Mouse (Mus musculus): Measurements from ENCODE around the gene Tmem236. TPM values are rescaled to one million over a fixed set of nuclear protein-coding genes. Genes with fewer than 3 reads are reported as not detected.
"Not testable (repeated sequence)": the region's sequence is repeated elsewhere in the genome, so short reads cannot be mapped to it uniquely, and the experiment has no call there.

The Tmem236 gene
- polyA plus RNA-seq, 1 experiment from 2014 or later: 0.09 TPM

GRCm38 (mm10) chr2:14199621-14200020 lies 25.3 kb downstream of the Tmem236 start:
- WGBS: 61% methylated on average over 2 of the region's 2 CpGs
- H3K27me3 ChIP-seq: no peaks in the 10 kb centered on the region
- no peak overlapping the region for H3K4me2 ChIP-seq
- H3K27ac ChIP-seq: no peak overlapping the region
- no peaks in the 10 kb centered on the region for H3K9me3 ChIP-seq (replicated peaks)
- no peaks in the 10 kb centered on the region for H3K4me1 ChIP-seq
- no peak for ATAC-seq
- no peaks in the 10 kb centered on the region for H3K36me3 ChIP-seq (ENCODE audit: poor library complexity, severe bottlenecking)
- H3K9ac ChIP-seq: no peak overlapping the region
- H3K4me3 ChIP-seq: no peak overlapping the region

DNA sequence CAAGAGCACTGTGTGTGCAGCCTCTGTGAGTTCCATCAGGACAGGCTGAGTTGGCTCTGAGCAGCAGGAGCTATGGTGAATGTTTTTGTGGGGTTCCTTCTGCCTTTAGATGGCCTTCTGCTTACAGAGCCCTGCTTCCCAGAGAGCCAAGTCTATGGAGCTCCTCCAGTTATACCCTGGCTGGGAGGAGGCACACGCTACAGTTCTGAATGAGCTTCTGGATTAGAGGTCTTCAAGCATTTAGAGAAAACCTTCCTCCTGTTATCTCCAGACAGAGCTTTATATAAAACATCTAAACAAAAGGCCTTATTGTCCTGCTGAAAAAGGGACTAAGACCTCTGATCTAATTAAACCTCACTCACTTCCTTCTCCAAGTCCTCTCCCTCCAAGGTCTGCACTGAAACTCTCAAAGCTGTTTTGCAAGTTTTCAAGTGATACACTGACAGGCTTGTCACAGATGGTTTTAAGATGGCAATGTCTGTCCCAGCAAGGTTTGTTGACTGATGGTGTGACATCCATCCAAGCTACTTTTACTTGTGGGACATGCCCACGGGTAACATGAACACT lies 26.6 kb downstream of the Tmem236 start:
- WGBS: 33% methylated on average over 1 of the region's 2 CpGs
- not testable (repeated sequence) for ATAC-seq; H3K27me3 ChIP-seq; H3K4me3 ChIP-seq; H3K9me3 ChIP-seq (replicated peaks); H3K36me3 ChIP-seq (ENCODE audit: poor library complexity, severe bottlenecking); H3K27ac ChIP-seq; H3K4me1 ChIP-seq; H3K4me2 ChIP-seq; H3K9ac ChIP-seq

GRCm38 (mm10) chr2:14204308-14204707 lies 30.0 kb downstream of the Tmem236 start:
- H3K4me3 ChIP-seq: no peak overlapping the region
- H3K27me3 ChIP-seq: no peaks in the 10 kb centered on the region
- H3K9ac ChIP-seq: no peak overlapping the region
- H3K36me3 ChIP-seq (ENCODE audit: poor library complexity, severe bottlenecking): no peaks in the 10 kb centered on the region
- no peak for ATAC-seq
- H3K9me3 ChIP-seq (replicated peaks): no peaks in the 10 kb centered on the region
- no peaks in the 10 kb centered on the region for H3K4me1 ChIP-seq
- no peak overlapping the region for H3K27ac ChIP-seq
- no peak overlapping the region for H3K4me2 ChIP-seq
- 96% methylated on average over 1 of the region's 1 CpGs for WGBS

DNA sequence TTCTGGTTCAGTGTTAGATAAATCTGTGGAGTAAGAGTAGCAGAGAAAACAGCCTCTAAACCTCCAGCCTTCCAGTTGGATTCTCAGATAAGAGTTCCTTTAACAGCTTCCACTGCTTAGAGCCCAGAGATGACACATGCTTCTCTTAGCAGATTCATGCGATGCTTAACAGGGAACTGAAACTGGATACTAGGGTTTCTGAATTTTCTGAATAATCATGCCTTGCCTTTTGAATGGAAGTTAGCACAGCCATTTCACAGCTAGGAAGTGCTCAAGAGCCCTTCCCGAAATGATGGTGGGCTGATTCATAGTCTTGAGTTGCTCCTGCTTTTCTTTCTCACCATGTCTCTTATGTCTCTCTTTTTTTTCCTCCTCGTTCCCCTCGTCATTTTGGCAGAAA lies 32.5 kb downstream of the Tmem236 start:
- ATAC-seq: no peak
- no peaks in the 10 kb centered on the region for H3K4me1 ChIP-seq
- no peak overlapping the region for H3K4me2 ChIP-seq
- WGBS: 80% methylated on average over 4 of the region's 4 CpGs
- no peak overlapping the region for H3K9ac ChIP-seq
- no peaks in the 10 kb centered on the region for H3K36me3 ChIP-seq (ENCODE audit: poor library complexity, severe bottlenecking)
- no peak overlapping the region for H3K4me3 ChIP-seq
- H3K27me3 ChIP-seq: no peaks in the 10 kb centered on the region
- H3K9me3 ChIP-seq (replicated peaks): no peaks in the 10 kb centered on the region
- H3K27ac ChIP-seq: no peak overlapping the region

DNA sequence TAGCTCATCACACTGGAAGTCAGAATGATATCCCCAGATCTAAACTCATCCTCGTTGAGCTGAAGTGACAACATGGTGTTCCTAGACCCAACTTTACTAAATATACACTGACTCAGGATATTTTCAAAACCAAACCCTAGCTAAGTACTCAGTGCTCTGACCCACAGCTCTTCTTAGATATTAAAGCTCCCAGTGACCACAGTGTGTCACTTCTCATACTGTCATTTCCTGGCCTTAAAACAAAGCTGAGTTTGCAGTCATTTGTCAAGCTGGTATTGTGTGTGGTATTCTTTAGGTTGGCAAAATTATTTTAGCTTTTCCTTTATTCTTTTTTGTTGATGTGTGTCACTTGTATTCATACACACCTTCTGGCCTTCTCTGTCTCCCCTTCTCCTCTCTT lies 36.4 kb downstream of the Tmem236 start:
- 90% methylated on average over 1 of the region's 1 CpGs for WGBS
- Histone ChIP-seq H3K27ac (no peak overlapping the region), H3K27me3 (no peaks in the 10 kb centered on the region)

GRCm38 (mm10) chr2:14211606-14212005 lies 37.3 kb downstream of the Tmem236 start:
- Histone ChIP-seq H3K9ac (no peak overlapping the region), H3K9me3 (replicated peaks) (no peaks in the 10 kb centered on the region), H3K4me1 (peaks cover 4% of the 10 kb centered on the region), H3K4me2 (no peak overlapping the region), H3K4me3 (no peak overlapping the region), H3K27me3 (no peaks in the 10 kb centered on the region), H3K27ac (no peak overlapping the region), H3K36me3 (ENCODE audit: poor library complexity, severe bottlenecking) (no peaks in the 10 kb centered on the region)
- no peak for ATAC-seq

More for the DNA sequence above, 36.4 kb downstream of the Tmem236 start:
- no peak overlapping the region for H3K4me2 ChIP-seq
- no peaks in the 10 kb centered on the region for H3K9me3 ChIP-seq (replicated peaks)
- H3K36me3 ChIP-seq (ENCODE audit: poor library complexity, severe bottlenecking): no peaks in the 10 kb centered on the region
- no peak overlapping the region for H3K9ac ChIP-seq
- ATAC-seq: no peak
- H3K4me3 ChIP-seq: no peak overlapping the region
- H3K4me1 ChIP-seq: peaks cover 4% of the 10 kb centered on the region

- Histone ChIP-seq H3K27ac (no peak overlapping the region), H3K4me1 (peaks cover 4% of the 10 kb centered on the region), H3K27me3 (no peaks in the 10 kb centered on the region), H3K36me3 (ENCODE audit: poor library complexity, severe bottlenecking) (no peaks in the 10 kb centered on the region), H3K9me3 (replicated peaks) (no peaks in the 10 kb centered on the region), H3K9ac (no peak overlapping the region), H3K4me2 (no peak overlapping the region), H3K4me3 (no peak overlapping the region)
- ATAC-seq: peak; percentile 53; the same call in 1 of the 2 replicates
- WGBS: under 1% methylated on average over 3 of the region's 3 CpGs
Measured at GRCm38 (mm10) chr2:14214764-14215163, 40.4 kb downstream of the Tmem236 start.

DNA sequence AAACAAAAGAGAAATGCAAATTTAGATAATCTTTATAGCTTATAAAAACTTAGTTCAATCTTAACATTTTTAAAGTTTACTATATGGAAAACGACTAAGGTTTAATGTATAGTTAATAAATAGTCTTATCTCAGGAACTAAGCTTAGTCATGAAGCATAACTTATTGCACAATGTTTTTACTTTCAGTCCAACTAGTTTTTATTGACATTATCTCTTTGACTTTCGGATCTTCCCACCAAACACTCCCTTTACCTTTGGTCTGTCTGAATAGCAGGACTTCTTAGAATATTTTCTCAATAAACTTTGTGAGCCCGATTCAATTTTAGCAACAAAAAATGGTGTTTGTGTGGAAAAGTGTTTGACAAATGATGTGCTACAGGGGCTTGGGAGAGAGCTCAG lies 42.3 kb downstream of the Tmem236 start:
- Histone ChIP-seq H3K4me2 (no peak overlapping the region), H3K36me3 (ENCODE audit: poor library complexity, severe bottlenecking) (no peaks in the 10 kb centered on the region), H3K4me3 (no peak overlapping the region), H3K9me3 (replicated peaks) (no peaks in the 10 kb centered on the region), H3K27ac (no peak overlapping the region), H3K27me3 (no peaks in the 10 kb centered on the region), H3K4me1 (peaks cover 4% of the 10 kb centered on the region), H3K9ac (no peak overlapping the region)
- WGBS: 86% methylated on average over 3 of the region's 3 CpGs
- ATAC-seq: no peak

- no peak overlapping the region for H3K4me2 ChIP-seq
- 83% methylated on average over 6 of the region's 6 CpGs for WGBS
- H3K9me3 ChIP-seq (replicated peaks): no peaks in the 10 kb centered on the region
- no peak overlapping the region for H3K27ac ChIP-seq
- H3K27me3 ChIP-seq: no peaks in the 10 kb centered on the region
- no peaks in the 10 kb centered on the region for H3K36me3 ChIP-seq (ENCODE audit: poor library complexity, severe bottlenecking)
- ATAC-seq: no peak
- H3K9ac ChIP-seq: no peak overlapping the region
- peaks cover 4% of the 10 kb centered on the region for H3K4me1 ChIP-seq
- H3K4me3 ChIP-seq: no peak overlapping the region
Measured at GRCm38 (mm10) chr2:14218126-14218525, 43.8 kb downstream of the Tmem236 start.

DNA sequence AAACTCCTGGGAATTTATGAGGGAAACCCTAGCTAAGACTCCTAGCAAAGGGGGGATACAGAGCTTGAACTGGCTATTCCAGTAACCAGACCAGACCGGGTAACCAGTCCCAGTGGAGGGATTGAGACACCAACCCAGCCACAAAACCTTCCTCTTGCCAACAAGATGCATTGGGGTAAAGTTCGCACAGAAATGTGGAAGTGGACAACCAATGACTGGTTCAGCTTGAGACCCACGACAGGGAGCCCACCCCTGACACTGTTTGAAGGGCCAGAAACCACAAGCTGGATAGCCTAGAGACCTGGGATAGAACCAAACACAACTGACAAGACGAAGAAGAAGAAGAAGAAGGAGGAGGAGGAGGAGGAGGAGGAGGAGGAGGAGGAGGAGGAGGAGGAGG lies 50.1 kb downstream of the Tmem236 start:
- WGBS: 90% methylated on average over 3 of the region's 4 CpGs

GRCm38 (mm10) chr2:14228495-14228894 lies 54.2 kb downstream of the Tmem236 start:
- no peak for ATAC-seq
- Histone ChIP-seq H3K4me1 (no peaks in the 10 kb centered on the region), H3K4me2 (no peak overlapping the region), H3K27me3 (no peaks in the 10 kb centered on the region), H3K9ac (no peak overlapping the region), H3K36me3 (ENCODE audit: poor library complexity, severe bottlenecking) (no peaks in the 10 kb centered on the region), H3K4me3 (no peak overlapping the region), H3K27ac (no peak overlapping the region), H3K9me3 (replicated peaks) (no peaks in the 10 kb centered on the region)
- 67% methylated on average over 6 of the region's 6 CpGs for WGBS

More for the DNA sequence above, 50.1 kb downstream of the Tmem236 start:
- H3K36me3 ChIP-seq (ENCODE audit: poor library complexity, severe bottlenecking): no peaks in the 10 kb centered on the region
- H3K4me3 ChIP-seq: no peak overlapping the region
- no peaks in the 10 kb centered on the region for H3K9me3 ChIP-seq (replicated peaks)
- no peak overlapping the region for H3K9ac ChIP-seq
- H3K27ac ChIP-seq: no peak overlapping the region
- H3K4me2 ChIP-seq: no peak overlapping the region
- no peak for ATAC-seq
- no peaks in the 10 kb centered on the region for H3K4me1 ChIP-seq
- H3K27me3 ChIP-seq: no peaks in the 10 kb centered on the region

DNA sequence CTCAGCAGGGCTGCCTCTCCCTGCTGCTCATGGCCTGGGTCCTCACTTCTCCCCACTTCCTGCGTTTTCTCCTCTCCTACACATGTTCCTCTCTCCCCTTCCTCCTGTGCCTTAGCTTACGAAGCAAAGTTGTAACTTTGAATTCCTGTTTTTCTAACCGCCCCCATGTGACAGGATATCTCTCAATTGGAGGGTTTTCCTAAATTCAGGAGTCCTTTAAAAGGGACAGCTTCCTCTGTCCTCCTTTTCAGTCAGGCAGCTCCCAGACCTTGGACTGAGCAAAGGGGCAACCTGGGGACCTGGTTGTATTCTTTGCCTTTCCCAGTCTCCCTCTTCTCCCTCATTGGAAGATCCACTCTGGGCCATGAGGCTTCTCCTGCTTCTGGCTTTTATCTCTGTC lies 54.8 kb downstream of the Tmem236 start, which contains the start of gene Mrc1:
Mrc1 (plus strand) TSS at position 244 of the 400 bp plus-strand sequence.
- 65% methylated on average over 3 of the region's 3 CpGs for WGBS
- Histone ChIP-seq H3K27me3 (no peaks in the 10 kb centered on the region), H3K9me3 (replicated peaks) (no peaks in the 10 kb centered on the region), H3K36me3 (ENCODE audit: poor library complexity, severe bottlenecking) (no peaks in the 10 kb centered on the region), H3K4me2 (no peak within 1 kb of the TSS), H3K27ac (no peak within 1 kb of the TSS), H3K4me1 (no peaks in the 10 kb centered on the region), H3K9ac (no peak within 1 kb of the TSS), H3K4me3 (no peak within 1 kb of the TSS)
- ATAC-seq: no peak

GRCm38 (mm10) chr2:14229979-14230378 lies 55.7 kb downstream of the Tmem236 start:
- H3K4me2 ChIP-seq: no peak overlapping the region
- no peaks in the 10 kb centered on the region for H3K27me3 ChIP-seq
- no peak overlapping the region for H3K9ac ChIP-seq
- no peaks in the 10 kb centered on the region for H3K4me1 ChIP-seq
- H3K4me3 ChIP-seq: no peak overlapping the region
- no peaks in the 10 kb centered on the region for H3K36me3 ChIP-seq (ENCODE audit: poor library complexity, severe bottlenecking)
- no peaks in the 10 kb centered on the region for H3K9me3 ChIP-seq (replicated peaks)
- H3K27ac ChIP-seq: no peak overlapping the region
- WGBS: 90% methylated on average over 14 of the region's 14 CpGs
- no peak for ATAC-seq
